Mouse (Mus musculus) heart, adult 8-10 months (tissue): ENCODE results near the gene Pard6a. TPM values are rescaled to one million over a fixed set of nuclear protein-coding genes. Genes with fewer than 3 reads are reported as not detected.

ENCODE experiments used
- total RNA-seq, 4 experiments: library from RNA; stranded (reverse); gene quantifications; 2 replicates each; pipeline ENCODE4 v1.2.4; 2022

Gene Pard6a
- total RNA-seq, 4 experiments from 2014 or later, result 5.9 to 8.1 (median 7.0) TPM

Other genes starting within 250 kb of the Pard6a start
- gene Tppp3, start 229.6 kb upstream of the Pard6a start, total RNA-seq, result 10 to 100 TPM; 25.8 to 42.5 (median 34.9) TPM
- 10 to 100 TPM; 13.0 to 15.3 (median 13.5) TPM for gene Zdhhc1, start 204.2 kb upstream of the Pard6a start, total RNA-seq
- gene Hsd11b2, start 182.4 kb upstream of the Pard6a start, total RNA-seq, result under 1 TPM in 1 of 4 experiments, not detected in 3; 0.22 TPM
- gene Atp6v0d1, start 135.1 kb upstream of the Pard6a start, total RNA-seq, result 10 to 100 TPM; 41.6 to 53.8 (median 51.7) TPM
- 10 to 100 TPM; 45.5 to 50.0 (median 47.4) TPM for gene Ripor1, start 95.9 kb upstream of the Pard6a start, total RNA-seq
- gene Ctcf, start 64.6 kb upstream of the Pard6a start, total RNA-seq, result 10 to 100 TPM; 37.4 to 46.3 (median 40.7) TPM
- gene Agrp, start 63.8 kb upstream of the Pard6a start, total RNA-seq, result not detected
- gene Carmil2, start 14.9 kb upstream of the Pard6a start, total RNA-seq, result under 1 TPM; 0.13 to 0.22 (median 0.14) TPM
- gene Acd, start within 50 bp of the Pard6a start, total RNA-seq, result 10 to 100 TPM; 10.2 to 11.5 (median 10.5) TPM
- not detected for gene 4933405L10Rik, start 6.5 kb downstream of the Pard6a start, total RNA-seq
- gene Enkd1, start 7.1 kb downstream of the Pard6a start, total RNA-seq, result 1 to 10 TPM; 1.2 to 2.7 (median 2.3) TPM
- 1 to 10 TPM; 2.8 to 3.9 (median 3.5) TPM for gene Gfod2, start 57.5 kb downstream of the Pard6a start, total RNA-seq
- 10 to 100 TPM; 17.4 to 20.0 (median 18.7) TPM for gene Ranbp10, start 126.2 kb downstream of the Pard6a start, total RNA-seq
- gene Tsnaxip1, start 126.6 kb downstream of the Pard6a start, total RNA-seq, result not detected
- gene Cenpt, start 152.1 kb downstream of the Pard6a start, total RNA-seq, result 1 to 10 TPM; 2.0 to 2.6 (median 2.5) TPM
- 10 to 100 TPM; 26.4 to 30.7 (median 28.0) TPM for gene Thap11, start 154.0 kb downstream of the Pard6a start, total RNA-seq
- 10 to 100 TPM; 16.4 to 44.3 (median 30.6) TPM for gene Nutf2, start 159.4 kb downstream of the Pard6a start, total RNA-seq
- gene Edc4, start 179.7 kb downstream of the Pard6a start, total RNA-seq, result 10 to 100 TPM; 23.6 to 25.6 (median 24.2) TPM
- gene Nrn1l, start 192.4 kb downstream of the Pard6a start, total RNA-seq, result 1 to 10 TPM in 1 of 4 experiments, under 1 TPM in 3; 0.49 to 1.1 (median 0.85) TPM
- 10 to 100 TPM; 15.6 to 19.2 (median 18.1) TPM for gene Pskh1, start 199.3 kb downstream of the Pard6a start, total RNA-seq
- gene Ctrl, start 232.7 kb downstream of the Pard6a start, total RNA-seq, result under 1 TPM in 1 of 4 experiments, not detected in 3; 0.44 TPM
- 10 to 100 TPM; 54.6 to 72.9 (median 62.2) TPM for gene Psmb10, start 237.3 kb downstream of the Pard6a start, total RNA-seq
- 1 to 10 TPM in 1 of 4 experiments, under 1 TPM in 3; 0.34 to 1.7 (median 0.57) TPM for gene Lcat, start 242.2 kb downstream of the Pard6a start, total RNA-seq